Comparison of ENCODE assay signal across 17 mouse cellular contexts in the genomic region with DNA sequence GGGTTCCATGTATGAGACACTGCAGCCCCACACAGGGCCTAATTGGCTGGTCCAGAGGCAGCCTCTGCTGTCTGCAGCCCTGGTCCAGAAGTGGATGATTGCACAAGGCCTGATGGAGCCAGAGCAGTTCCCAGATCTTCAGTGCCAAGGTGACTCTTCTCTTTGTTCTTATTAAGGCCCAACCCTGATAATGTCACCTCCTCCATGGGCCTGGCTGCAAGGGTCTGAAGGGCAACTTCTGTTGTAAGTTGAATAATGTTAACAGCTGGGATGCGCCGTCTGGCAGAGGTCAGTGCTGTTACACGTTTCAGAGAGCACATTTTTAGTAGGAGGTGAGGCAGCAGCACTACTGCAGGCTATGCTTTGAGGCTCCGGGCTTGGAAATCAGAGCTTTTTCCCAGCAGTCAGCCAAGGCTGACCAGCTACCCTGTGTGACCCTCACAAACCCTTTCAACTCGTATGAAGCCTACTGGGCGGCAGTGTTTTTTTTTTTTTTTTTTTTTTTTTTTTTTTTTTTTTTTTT.
"Had no signal": no experiment of that assay in that cellular context is flagged by ENCODE, and none has a peak within 500 bp of the region (broad histone marks: within the 10 kb centered on the region; RNA-seq: fewer than 3 reads in every experiment).

No protein-coding gene starts in this region.

- ATAC-seq: intestine, postnatal 0 days; liver, embryonic 12.5 days had no signal

- H3K36me3 ChIP-seq: limb, embryonic 12.5 days; limb, embryonic 15.5 days; liver, embryonic 12.5 days; liver, embryonic 15.5 days; stomach, embryonic 15.5 days had no signal

- H3K9ac ChIP-seq: limb, embryonic 12.5 days; limb, embryonic 15.5 days; liver, embryonic 12.5 days; liver, embryonic 15.5 days; stomach, embryonic 15.5 days had no signal

- H3K27ac ChIP-seq: limb, embryonic 12.5 days; limb, embryonic 15.5 days; liver, embryonic 12.5 days; liver, embryonic 15.5 days; stomach, embryonic 15.5 days had no signal

- H3K27me3 ChIP-seq: limb, embryonic 15.5 days; liver, embryonic 12.5 days; liver, embryonic 15.5 days; stomach, embryonic 15.5 days had no signal

- DNase-seq: kidney, adult 8-10 months; kidney, postnatal 25 days; left cerebral cortex, postnatal 4 days; lung, adult 2 months; lung, postnatal 14 days; lung, postnatal 4 days; midbrain, embryonic 14.5 days; right cerebral cortex, postnatal 25 days; spleen, adult 18-20 months; thymus, postnatal 25 days had no signal

- H3K4me2 ChIP-seq: limb, embryonic 12.5 days; limb, embryonic 15.5 days; liver, embryonic 12.5 days; liver, embryonic 15.5 days; midbrain, embryonic 11.5 days; stomach, embryonic 15.5 days had no signal

- H3K4me1 ChIP-seq: limb, embryonic 15.5 days; liver, embryonic 12.5 days; stomach, embryonic 15.5 days had no signal

- H3K9me3 ChIP-seq: limb, embryonic 12.5 days; limb, embryonic 15.5 days; liver, embryonic 12.5 days; liver, embryonic 15.5 days; stomach, embryonic 15.5 days had no signal

- H3K4me3 ChIP-seq: limb, embryonic 12.5 days; limb, embryonic 15.5 days; liver, embryonic 12.5 days; liver, embryonic 15.5 days; stomach, embryonic 15.5 days had no signal
